Mouse (Mus musculus) megakaryocyte, embryonic 14.5 days (primary cell): ENCODE measurements around the gene 1700030J22Rik. TPM values are rescaled to one million over a fixed set of nuclear protein-coding genes. Genes with fewer than 3 reads are reported as not detected.

Experiments
- H3K27me3 ChIP-seq: replicated peaks from 2 replicates; pipeline ENCODE3; 2012; ENCODE audit warnings: inconsistent platforms
- H3K36me3 ChIP-seq: replicated peaks from 2 replicates; pipeline ENCODE3; 2012; ENCODE audit warnings: low read length, inconsistent platforms, mixed read lengths
- H3K4me1 ChIP-seq: 2 replicates; pipeline ENCODE4 v1.6.1; 2012; ENCODE audit warnings: inconsistent platforms
- H3K4me3 ChIP-seq: replicated peaks from 2 replicates; pipeline ENCODE3; 2012; ENCODE audit warnings: moderate library complexity, mild to moderate bottlenecking, inconsistent platforms
- H3K9me3 ChIP-seq: 2 replicates; pipeline ENCODE4 v1.6.1; 2012; ENCODE audit warnings: inconsistent platforms
- FLI1 ChIP-seq: IDR thresholded peaks from 2 replicates; pipeline ENCODE4 v1.6.1; 2012; ENCODE audit warnings: low read length, inconsistent platforms, mixed read lengths
- GATA1 ChIP-seq: IDR thresholded peaks from 3 replicates; pipeline ENCODE4 v1.6.1; 2012; ENCODE audit warnings: mixed read lengths, low read length, inconsistent platforms, borderline replicate concordance
- polyA plus RNA-seq: library from polyadenylated mRNA; stranded (reverse); fragments of >175 nt; gene quantifications from 2 replicates; pipeline ENCODE4 v1.2.3, GENCODE M21; 2012; ENCODE audit warnings: low replicate concordance; ENCODE audit not compliant: insufficient read depth

1700030J22Rik gene
- polyA plus RNA-seq, 1 experiment, result 1.8 TPM

DNA sequence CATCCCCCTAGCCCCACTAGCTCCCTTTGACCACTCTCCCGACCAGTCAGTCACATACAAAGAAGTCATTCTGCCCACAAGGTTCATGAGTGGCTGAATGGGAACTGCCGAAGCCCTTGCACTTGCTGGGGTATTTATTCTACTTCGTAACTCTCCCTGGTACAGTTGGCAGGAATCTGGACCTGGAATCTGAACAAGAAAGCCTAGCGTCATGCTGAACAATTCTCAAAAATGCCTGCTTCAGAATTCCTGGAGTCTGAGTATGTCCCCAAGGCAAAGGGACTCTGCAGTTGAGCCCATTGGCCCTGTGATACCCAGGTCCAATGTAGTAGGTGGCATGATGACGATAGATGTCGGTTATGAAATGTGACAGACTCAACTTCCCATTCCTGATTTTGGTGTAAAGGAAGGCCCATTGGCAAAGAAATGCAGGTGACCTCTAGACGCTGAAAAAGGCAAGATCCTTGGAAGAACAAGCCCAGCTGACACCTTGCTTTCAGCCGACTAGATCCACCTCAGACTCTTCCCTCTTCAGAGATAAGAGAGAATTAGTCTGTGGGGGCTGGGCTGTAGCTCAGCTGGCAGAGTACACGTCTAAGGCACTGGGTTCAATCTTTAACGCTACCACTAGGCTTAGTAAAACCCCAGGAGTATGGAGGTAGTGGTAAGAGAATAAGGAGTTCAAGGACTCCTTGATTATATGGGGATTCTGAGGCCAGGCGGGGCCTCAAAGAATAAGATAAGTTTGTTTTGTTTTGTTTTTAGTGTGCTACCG, 36.3 kb downstream of the 1700030J22Rik start:
- no peaks in the 10 kb centered on the region for H3K27me3 ChIP-seq
- H3K4me1 ChIP-seq, result peaks cover 64% of the 10 kb centered on the region
- H3K4me3 ChIP-seq, result no peak overlapping the region
- no peak for TF ChIP-seq GATA1
- TF ChIP-seq FLI1, result no peak
- H3K9me3 ChIP-seq, result no peaks in the 10 kb centered on the region
- H3K36me3 ChIP-seq, result peaks cover 29% of the 10 kb centered on the region

- Histone ChIP-seq H3K9me3 (no peaks in the 10 kb centered on the region), H3K27me3 (no peaks in the 10 kb centered on the region), H3K36me3 (peaks cover 86% of the 10 kb centered on the region), H3K4me3 (no peak overlapping the region), H3K4me1 (peaks cover 11% of the 10 kb centered on the region)
- TF ChIP-seq GATA1 (no peak), FLI1 (no peak)
Measured at GRCm38 (mm10) chr8:116935506-116935905, 43.3 kb downstream of the 1700030J22Rik start.

- Histone ChIP-seq H3K27me3 (no peaks in the 10 kb centered on the region), H3K4me1 (peaks cover 7% of the 10 kb centered on the region), H3K9me3 (no peaks in the 10 kb centered on the region), H3K4me3 (no peak overlapping the region), H3K36me3 (peaks cover 84% of the 10 kb centered on the region)
- TF ChIP-seq FLI1 (no peak), GATA1 (no peak)
Measured at GRCm38 (mm10) chr8:116934976-116935375, 43.8 kb downstream of the 1700030J22Rik start.

DNA sequence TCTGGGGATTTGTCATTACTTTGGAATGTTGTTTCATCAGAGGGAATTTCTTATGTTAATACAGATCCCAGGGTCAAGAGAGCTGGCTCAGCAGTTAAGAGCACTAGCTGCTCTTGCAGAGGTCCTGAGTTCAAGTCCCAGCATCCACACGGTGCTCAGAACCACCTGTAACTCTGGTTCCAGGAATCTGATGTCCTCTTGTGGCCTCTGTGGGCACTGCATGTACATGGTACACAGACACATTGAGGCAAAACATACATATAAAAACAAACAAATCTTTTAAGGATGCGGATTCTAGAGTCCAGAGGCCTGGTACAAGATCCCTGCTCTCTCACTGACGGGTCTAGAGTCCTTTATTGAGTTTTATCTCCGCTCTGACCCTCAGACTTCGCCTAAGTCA, 50.2 kb downstream of the 1700030J22Rik start:
- TF ChIP-seq FLI1 (no peak), GATA1 (no peak)
- H3K4me3 ChIP-seq, result no peak overlapping the region
- no peaks in the 10 kb centered on the region for H3K27me3 ChIP-seq
- peaks cover 29% of the 10 kb centered on the region for H3K4me1 ChIP-seq
- no peaks in the 10 kb centered on the region for H3K9me3 ChIP-seq
- H3K36me3 ChIP-seq, result peaks cover 84% of the 10 kb centered on the region

DNA sequence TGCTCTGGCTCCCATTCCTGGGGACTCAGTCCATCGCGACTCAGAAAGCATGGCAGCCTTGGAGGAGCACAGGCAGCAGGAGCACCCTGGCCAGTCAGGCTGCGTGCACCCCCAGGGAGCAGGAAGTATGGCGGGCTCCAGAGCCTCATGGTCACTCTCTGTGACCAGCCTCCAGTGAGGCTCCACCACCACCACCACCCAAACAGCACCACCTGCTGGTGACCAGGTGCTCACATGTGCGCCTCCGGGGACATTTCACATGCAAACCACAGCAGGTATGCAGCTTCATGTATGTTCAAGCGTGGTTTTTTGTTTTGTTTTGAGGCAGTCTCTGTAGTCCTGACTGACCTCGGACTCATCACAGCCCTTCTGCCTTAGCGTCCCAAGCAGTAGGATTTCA, 50.9 kb downstream of the 1700030J22Rik start:
- Histone ChIP-seq H3K4me1 (peaks cover 36% of the 10 kb centered on the region), H3K27me3 (no peaks in the 10 kb centered on the region), H3K9me3 (no peaks in the 10 kb centered on the region), H3K36me3 (peaks cover 77% of the 10 kb centered on the region), H3K4me3 (no peak overlapping the region)
- no peak for TF ChIP-seq GATA1
- TF ChIP-seq FLI1, result no peak

GRCm38 (mm10) chr8:116923526-116923925, 55.2 kb downstream of the 1700030J22Rik start:
- Histone ChIP-seq H3K36me3 (peaks cover 44% of the 10 kb centered on the region), H3K9me3 (no peaks in the 10 kb centered on the region), H3K27me3 (no peaks in the 10 kb centered on the region), H3K4me3 (no peak overlapping the region), H3K4me1 (peaks cover 59% of the 10 kb centered on the region)
- no peak for TF ChIP-seq GATA1
- no peak for TF ChIP-seq FLI1

- no peaks in the 10 kb centered on the region for H3K27me3 ChIP-seq
- peak overlapping the region; percentile 99 for H3K4me3 ChIP-seq
- no peaks in the 10 kb centered on the region for H3K9me3 ChIP-seq
- no peak for TF ChIP-seq FLI1
- no peak for TF ChIP-seq GATA1
- H3K4me1 ChIP-seq, result peaks cover 46% of the 10 kb centered on the region
- H3K36me3 ChIP-seq, result peaks cover 34% of the 10 kb centered on the region
Measured at GRCm38 (mm10) chr8:116922060-116922757, 56.5 kb downstream of the 1700030J22Rik start.

DNA sequence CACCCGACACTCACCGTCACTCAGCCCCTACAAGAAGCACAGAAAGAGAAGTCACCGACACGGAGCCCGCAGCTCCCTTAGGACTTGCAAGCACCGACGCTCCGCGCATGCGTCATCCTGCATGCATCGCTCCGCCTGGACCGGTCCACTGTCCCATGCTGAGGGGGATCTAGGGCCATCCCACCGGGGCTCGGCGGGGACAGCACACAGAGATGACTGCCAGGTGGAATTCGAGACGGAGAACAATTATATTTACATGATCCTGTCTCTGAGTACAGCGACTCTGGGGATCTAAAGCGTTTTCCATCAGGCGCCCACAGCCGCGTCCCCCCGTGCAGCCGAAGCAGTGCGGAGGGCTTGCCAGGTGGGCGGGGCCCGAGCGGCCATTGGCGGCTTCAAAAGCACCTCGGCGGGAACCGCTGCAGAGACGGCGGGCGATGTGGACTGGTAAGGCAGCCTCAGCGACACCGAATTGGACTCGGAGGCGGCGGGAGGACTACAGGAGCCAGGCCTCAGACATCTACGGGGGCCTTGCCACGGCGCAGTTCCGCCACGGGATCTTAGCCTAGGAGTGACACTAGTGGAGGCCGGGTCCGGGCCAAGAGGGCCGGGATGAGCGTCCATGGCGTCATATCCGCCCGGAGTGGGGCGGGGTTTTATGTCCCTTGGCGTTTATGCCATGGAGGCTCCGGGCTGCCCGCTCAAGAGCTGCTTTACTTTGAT, 57.3 kb downstream of the 1700030J22Rik start, which contains the start of the genes Cmc2 and Cenpn:
Gene Cmc2 (minus strand): TSS at position 119 of the 723 bp plus-strand sequence.
Gene Cenpn (plus strand): TSS at position 394 of the 723 bp plus-strand sequence.
- Histone ChIP-seq H3K4me3 (peak within 1 kb of the TSS; percentile 99), H3K36me3 (peaks cover 33% of the 10 kb centered on the region), H3K4me1 (peaks cover 42% of the 10 kb centered on the region), H3K27me3 (no peaks in the 10 kb centered on the region), H3K9me3 (no peaks in the 10 kb centered on the region)
- TF ChIP-seq FLI1, result no peak; the same call in 1 of the 2 replicates

DNA sequence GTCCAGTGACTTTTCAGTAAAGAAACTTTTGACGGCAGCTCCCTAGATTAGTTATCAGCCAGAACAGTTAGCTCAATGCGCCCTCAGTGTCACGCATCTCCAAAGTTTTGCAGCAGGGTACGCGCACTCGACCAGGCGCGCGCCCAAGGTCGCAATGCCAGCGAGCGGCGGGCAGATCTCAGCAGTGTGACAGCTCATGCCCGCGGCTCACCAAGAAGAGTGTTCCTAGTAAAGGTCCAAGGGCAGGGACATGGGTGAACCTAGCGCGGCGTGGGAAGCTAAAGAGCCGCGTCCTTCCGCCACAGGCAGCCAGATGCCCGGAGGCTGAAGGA, 57.8 kb downstream of the 1700030J22Rik start:
- H3K36me3 ChIP-seq, result peaks cover 33% of the 10 kb centered on the region
- no peaks in the 10 kb centered on the region for H3K27me3 ChIP-seq
- TF ChIP-seq GATA1 (no peak), FLI1 (no peak)
- peak overlapping the region; percentile 99 for H3K4me3 ChIP-seq
- peaks cover 42% of the 10 kb centered on the region for H3K4me1 ChIP-seq
- H3K9me3 ChIP-seq, result no peaks in the 10 kb centered on the region

Other genes starting within 250 kb of the 1700030J22Rik start
- gene Cdyl2, start 246.0 kb downstream of the 1700030J22Rik start, polyA plus RNA-seq, result 1.1 TPM in 1 of 2 replicates, not detected in the other
- gene Cmc2, start 57.5 kb downstream of the 1700030J22Rik start, polyA plus RNA-seq, result 36.1 TPM in 1 of 2 replicates, not detected in the other
- 3.4 TPM in 1 of 2 replicates, not detected in the other for gene Cenpn, start 57.2 kb downstream of the 1700030J22Rik start, polyA plus RNA-seq
- gene Atmin, start 35.6 kb downstream of the 1700030J22Rik start, polyA plus RNA-seq, result 0.95 and 2.5 TPM in 2 replicates
- 1.6 and 4.9 TPM in 2 replicates for gene Gcsh, start 14.6 kb upstream of the 1700030J22Rik start, polyA plus RNA-seq
- gene Pkd1l2, start 103.5 kb upstream of the 1700030J22Rik start, polyA plus RNA-seq, result 0.63 TPM in 1 of 2 replicates, not detected in the other
- gene Bco1, start 116.9 kb upstream of the 1700030J22Rik start, polyA plus RNA-seq, result 0.30 TPM in 1 of 2 replicates, not detected in the other
- 1.7 and 2.1 TPM in 2 replicates for gene Gan, start 179.2 kb upstream of the 1700030J22Rik start, polyA plus RNA-seq